ENCODE assay signal across 9 mouse cellular contexts in genomic region chr11:40775315-40776269, GRCm38 (mm10). TPM values are rescaled to one million over a fixed set of nuclear protein-coding genes. Genes with fewer than 3 reads are reported as not detected.
DNase-seq lines count a peak whose midpoint lies in the region; TF ChIP-seq lines count a peak whose summit lies in the region.
"Had no signal": no experiment of that assay in that cellular context is flagged by ENCODE, and none has a peak within 500 bp of the region (broad histone marks: within the 10 kb centered on the region; RNA-seq: fewer than 3 reads in every experiment).

No protein-coding gene starts in this region.

- no peak for TF ChIP-seq POLR2A in heart, adult 2 months (IDR thresholded peaks at IDR 0.05; ENCODE audit: insufficient read depth, low read depth, low read length)

- intact Hi-C loops in heart, adult 2 months (cut with DNase I): loop anchor here (5.0 to 10.0 kb wide), 2 partner anchors 89 to 152 kb away; no protein-coding TSS in a partner anchor
- intact Hi-C loops in heart, postnatal 36 days (cut with DNase I): loop anchor here (5.0 to 10.0 kb wide), 3 partner anchors 89 to 1399 kb away; no protein-coding TSS in a partner anchor
- intact Hi-C loops in gastrocnemius, postnatal 14 days (cut with DNase I; ENCODE audit: low total_unique reads): no loop called here

- no peak overlapping the region for H3K27ac ChIP-seq in heart, adult 2 months
- H3K27ac ChIP-seq: neural tube, embryonic 12.5 days had no signal

- TF ChIP-seq CTCF in heart, adult 2 months (IDR thresholded peaks at IDR 0.05): peak; percentile 86

- no peaks in the 10 kb centered on the region for H3K79me2 ChIP-seq in heart, adult 2 months (replicated peaks; ENCODE audit: control insufficient read depth, insufficient read depth, low read length)

- no peaks in the 10 kb centered on the region; the same call in 1 of the 2 replicates for H3K4me1 ChIP-seq in heart, adult 2 months (ENCODE audit: control insufficient read depth, insufficient read depth, low read length)
- H3K4me1 ChIP-seq: neural tube, embryonic 12.5 days had no signal

- DNase-seq in heart, adult 2 months: no peak
- no peak for DNase-seq in heart, postnatal 36 days
- DNase-seq in A20 (ENCODE audit: low read depth, low spot score): peak; percentile 59
- peak; percentile 80 for DNase-seq in brain, adult 2 months (ENCODE audit: low read depth, low spot score)
- peak; percentile 52 for DNase-seq in hindlimb bud, embryonic 11.5 days (ENCODE audit: extremely low spot score, low read depth, low spot score)
- DNase-seq in naive thymus-derived CD4-positive, alpha-beta T cell, adult 2 months (ENCODE audit: low read depth): peak; percentile 58
- no peak for DNase-seq in gastrocnemius, postnatal 14 days
- no peak for DNase-seq in urinary bladder, adult 2 months (ENCODE audit: low spot score)

- peak overlapping the region; percentile 48; the same call in 1 of the 2 replicates for H3K9ac ChIP-seq in heart, adult 2 months (ENCODE audit: low read depth, low read length)
- H3K9ac ChIP-seq: neural tube, embryonic 12.5 days had no signal

- H3K4me3 ChIP-seq in heart, adult 2 months: no peak overlapping the region
- H3K4me3 ChIP-seq: neural tube, embryonic 12.5 days had no signal

- no peak for TF ChIP-seq EP300 in heart, adult 2 months (IDR thresholded peaks at IDR 0.05; ENCODE audit: insufficient read depth, low read depth, low read length)

- WGBS in heart, adult 2 months: 39% methylated on average over 12 of the region's 12 CpGs

- H3K27me3 ChIP-seq in heart, adult 2 months (ENCODE audit: control insufficient read depth, insufficient read depth, low read length): no peaks in the 10 kb centered on the region
- H3K27me3 ChIP-seq: neural tube, embryonic 12.5 days had no signal

- no peaks in the 10 kb centered on the region for H3K36me3 ChIP-seq in heart, adult 2 months (ENCODE audit: control insufficient read depth, insufficient read depth, low read length)
- H3K36me3 ChIP-seq: neural tube, embryonic 12.5 days had no signal

RNA-seq across cellular contexts. Expression of gene Ccng1, which starts 20.5 kb away (rescaled TPM):
- 100 to 1,000 TPM; 428 to 489 TPM for total RNA-seq in heart, adult 2 months (2021)
- 137 and 314 TPM in 2 replicates for polyA plus RNA-seq in heart, adult 2 months (2012; rRNA removed)
- 100 to 1,000 TPM; 400 to 530 TPM for total RNA-seq in heart, postnatal 36 days (2021)
- 100 to 1,000 TPM; 579 to 591 TPM for total RNA-seq in gastrocnemius, postnatal 14 days (2021)
- polyA plus RNA-seq in urinary bladder, adult 2 months (2012; rRNA removed): 53.0 and 66.9 TPM in 2 replicates

RNA-seq across cellular contexts. Expression of gene Nudcd2, which starts 42.1 kb away (rescaled TPM):
- 10 to 100 TPM; 14.4 to 14.7 TPM for total RNA-seq in heart, adult 2 months (2021)
- polyA plus RNA-seq in heart, adult 2 months (2012; rRNA removed): 3.6 and 10.7 TPM in 2 replicates
- 10 to 100 TPM; 12.3 to 17.8 TPM for total RNA-seq in heart, postnatal 36 days (2021)
- total RNA-seq in gastrocnemius, postnatal 14 days (2021): 10 to 100 TPM; 14.3 to 20.1 TPM
- 23.5 and 24.1 TPM in 2 replicates for polyA plus RNA-seq in urinary bladder, adult 2 months (2012; rRNA removed)

RNA-seq across cellular contexts. Expression of gene Hmmr, which starts 42.4 kb away (rescaled TPM):
- total RNA-seq in heart, adult 2 months (2021): under 1 TPM; 0.13 to 0.20 TPM
- 0.18 and 0.21 TPM in 2 replicates for polyA plus RNA-seq in heart, adult 2 months (2012; rRNA removed)
- total RNA-seq in heart, postnatal 36 days (2021): under 1 TPM; 0.44 to 0.65 TPM
- total RNA-seq in gastrocnemius, postnatal 14 days (2021): 1 to 10 TPM; 1.8 to 1.9 TPM
- 0.99 and 1.2 TPM in 2 replicates for polyA plus RNA-seq in urinary bladder, adult 2 months (2012; rRNA removed)

Comparison
In these comparisons a context has a peak if more than half of its experiments do, and no peak if none do; other contexts are left out.
1. DNase-seq: peak in A20 (single experiment), brain, adult 2 months (single experiment), hindlimb bud, embryonic 11.5 days (single experiment) and naive thymus-derived CD4-positive, alpha-beta T cell, adult 2 months (single experiment); none in heart, adult 2 months (0 of 2), heart, postnatal 36 days (0 of 2), gastrocnemius, postnatal 14 days (single experiment) and urinary bladder, adult 2 months (single experiment).